Mouse (Mus musculus) megakaryocyte, embryonic 14.5 days (primary cell): ENCODE measurements around the gene Rgp1.

Experiments
- FLI1 ChIP-seq: IDR thresholded peaks from 2 replicates; pipeline ENCODE4 v1.6.1; 2012; ENCODE audit warnings: low read length, inconsistent platforms, mixed read lengths
- GATA1 ChIP-seq: IDR thresholded peaks from 3 replicates; pipeline ENCODE4 v1.6.1; 2012; ENCODE audit warnings: mixed read lengths, low read length, inconsistent platforms, borderline replicate concordance

DNA sequence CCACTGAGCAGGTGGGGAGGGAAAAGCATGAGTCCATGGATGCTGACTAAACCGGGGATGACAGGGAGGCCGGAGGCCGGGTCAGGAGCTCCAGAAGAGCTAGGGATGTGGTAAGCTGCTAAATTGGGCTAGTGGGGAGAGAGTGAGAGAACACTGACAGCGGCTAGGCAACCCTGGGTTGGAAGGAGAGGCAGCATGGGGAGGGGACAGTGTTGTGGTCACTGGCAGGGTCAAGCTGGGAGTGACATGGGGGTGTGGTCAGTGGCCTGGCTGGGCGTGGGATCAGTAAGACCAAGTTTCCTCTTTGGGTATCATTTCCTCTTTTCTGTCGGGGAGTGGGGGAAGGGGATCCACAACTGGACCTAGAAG is 18.3 kb upstream of the Rgp1 start:
- TF ChIP-seq GATA1: no peak
- no peak for TF ChIP-seq FLI1
